ENCODE assay signal across 8 mouse cellular contexts in genomic region chr6:117552006-117552667, GRCm38 (mm10).
DNase-seq lines count a peak whose midpoint lies in the region; ATAC-seq and TF ChIP-seq lines count a peak whose summit lies in the region.

No protein-coding gene starts in this region.

- 30% methylated on average over 6 of the region's 6 CpGs for WGBS in limb, embryonic 11.5 days

- TF ChIP-seq POLR2A in embryonic fibroblast, embryonic 13.5 days (IDR thresholded peaks at IDR 0.05; ENCODE audit: low read depth, low read length): no peak

- TF ChIP-seq CTCF in embryonic fibroblast, embryonic 13.5 days (IDR thresholded peaks at IDR 0.05; ENCODE audit: borderline replicate concordance, insufficient read depth, low read length): no peak

- intact Hi-C loops in heart, postnatal 14 days (cut with DNase I): loop anchor here (5.0 kb wide), 2 partner anchors 140 to 380 kb away; no protein-coding TSS in a partner anchor

- H3K9me3 ChIP-seq in limb, embryonic 11.5 days (ENCODE audit: control insufficient read depth, low read length): no peaks in the 10 kb centered on the region

- no peak overlapping the region for H3K4me2 ChIP-seq in limb, embryonic 11.5 days (ENCODE audit: low read depth, severe bottlenecking)

- no peaks in the 10 kb centered on the region for H3K4me1 ChIP-seq in embryonic fibroblast, embryonic 13.5 days (ENCODE audit: control insufficient read depth, insufficient read depth, low read length)
- no peaks in the 10 kb centered on the region for H3K4me1 ChIP-seq in limb, embryonic 11.5 days (ENCODE audit: control insufficient read depth, insufficient read depth, low read length)

- H3K9ac ChIP-seq in limb, embryonic 11.5 days (ENCODE audit: low read length): no peak overlapping the region

- peak; percentile 36 for DNase-seq in kidney, adult 11 months
- DNase-seq in kidney, adult 18-20 months: no peak
- DNase-seq in heart, postnatal 14 days: peak; percentile 66 to 69
- DNase-seq in limb, embryonic 11.5 days (ENCODE audit: low spot score): no peak
- peak; percentile 12 to 40 for DNase-seq in right cerebral cortex, postnatal 36 days (ENCODE audit: low spot score in 2 of 2)
- DNase-seq in cerebellum, postnatal 14 days: no peak

- no peak overlapping the region for H3K4me3 ChIP-seq in embryonic fibroblast, embryonic 13.5 days (ENCODE audit: insufficient read depth, low read length)
- H3K4me3 ChIP-seq in limb, embryonic 11.5 days (ENCODE audit: low read depth, low read length): no peak overlapping the region

- peak; percentile 35; the same call in 1 of the 2 replicates for ATAC-seq in limb, embryonic 11.5 days (ENCODE audit: insufficient number of reproducible peaks, low FRiP score, low TSS enrichment, low read depth)
- ATAC-seq in monocyte, adult 5-6 weeks (replicated peaks; ENCODE audit: insufficient number of reproducible peaks, low FRiP score, low TSS enrichment, poor library complexity, severe bottlenecking): no peak

- 0 out of 2 replicates have a peak overlapping the region, but pooled peaks have one; percentile 9 for H3K27ac ChIP-seq in embryonic fibroblast, embryonic 13.5 days (ENCODE audit: insufficient read depth, low read length)
- H3K27ac ChIP-seq in limb, embryonic 11.5 days (replicated peaks; ENCODE audit: low read depth, low read length): no peak overlapping the region

- no peaks in the 10 kb centered on the region for H3K36me3 ChIP-seq in limb, embryonic 11.5 days (ENCODE audit: control insufficient read depth, insufficient read depth, low read length)

- no peaks in the 10 kb centered on the region for H3K27me3 ChIP-seq in limb, embryonic 11.5 days (ENCODE audit: control insufficient read depth, insufficient read depth, low read length)

Comparison
In these comparisons a context has a peak if more than half of its experiments do, and no peak if none do; other contexts are left out.
1. DNase-seq: peak in kidney, adult 11 months (single experiment), heart, postnatal 14 days (2 of 2) and right cerebral cortex, postnatal 36 days (2 of 2); none in kidney, adult 18-20 months (single experiment), limb, embryonic 11.5 days (single experiment) and cerebellum, postnatal 14 days (0 of 2).